Mouse (Mus musculus) midbrain, embryonic 14.5 days (tissue): ENCODE data around the gene Mon2. TPM values are rescaled to one million over a fixed set of nuclear protein-coding genes. Genes with fewer than 3 reads are reported as not detected.

Experiments
- ATAC-seq: fragments of 200-750 bp; cut with Nextera tagmentation; 2 replicates; pipeline ENCODE4 v1.8.0; 2017; ENCODE audit warnings: moderate number of reproducible peaks, moderate library complexity; ENCODE audit not compliant: low FRiP score, low TSS enrichment
- DNase-seq: peaks from one replicate; pipeline ENCODE4 v3.0.0-alpha.2; 2015
- H3K27ac ChIP-seq: fragments of 300-500 bp; sonication (generic); replicated peaks from 2 replicates; pipeline ENCODE4 v1.5.1; 2014; ENCODE audit warnings: mild to moderate bottlenecking, low read depth, low read length, moderate library complexity
- H3K27me3 ChIP-seq: fragments of 300-500 bp; sonication (generic); 2 replicates; pipeline ENCODE4 v1.6.1; 2014; ENCODE audit warnings: low read length, control low read depth, mixed read lengths; ENCODE audit not compliant: control insufficient read depth, insufficient read depth
- H3K36me3 ChIP-seq: fragments of 300-500 bp; sonication (generic); 2 replicates; pipeline ENCODE4 v1.6.1; 2014; ENCODE audit warnings: low read length, control low read depth; ENCODE audit not compliant: control insufficient read depth, insufficient read depth
- H3K4me1 ChIP-seq: fragments of 300-500 bp; sonication (generic); 2 replicates; pipeline ENCODE4 v1.6.1; 2014; ENCODE audit warnings: mild to moderate bottlenecking, antibody characterized with exemption, low read length, control low read depth; ENCODE audit not compliant: control insufficient read depth, insufficient read depth
- H3K4me2 ChIP-seq: fragments of 300-500 bp; sonication (generic); 2 replicates; pipeline ENCODE4 v1.6.1; 2014; ENCODE audit warnings: mild to moderate bottlenecking, low read length, moderate library complexity
- H3K4me3 ChIP-seq: fragments of 300-500 bp; sonication (generic); replicated peaks from 2 replicates; pipeline ENCODE4 v1.5.1; 2014; ENCODE audit warnings: low read depth, low read length
- H3K9ac ChIP-seq: fragments of 300-500 bp; sonication (generic); replicated peaks from 2 replicates; pipeline ENCODE4 v1.6.1; 2014; ENCODE audit warnings: mild to moderate bottlenecking, low read length, moderate library complexity
- H3K9me3 ChIP-seq: fragments of 300-500 bp; sonication (generic); 2 replicates; pipeline ENCODE4 v1.6.1; 2016; ENCODE audit warnings: low read length, control low read depth, mixed read lengths; ENCODE audit not compliant: control insufficient read depth
- WGBS: fragments of 180-500 bp; shearing (Covaris S2); extraction: QIAGEN DNeasy Blood & Tissue Kit; methylation state at CpG from one replicate; pipeline ENCODE4 v1.1.7; 2014; 5-methylcytosine and 5-hydroxymethylcytosine counted together
- polyA plus RNA-seq: library from polyadenylated mRNA; unstranded; fragments of >200 nt; fragmentation: Nextera tagmentation; extraction: Ambion mirVana; gene quantifications from 2 replicates; pipeline ENCODE4 v1.2.1, GENCODE M21; 2014

Gene Mon2
- 35.1 and 39.4 TPM in 2 replicates for polyA plus RNA-seq

GRCm38 (mm10) chr10:123076245-123077023, at the start of gene Mon2:
Gene Mon2, minus strand, starts transcription at chr10:123076505.
- Histone ChIP-seq H3K9me3 (no peaks in the 10 kb centered on the region), H3K9ac (peak within 1 kb of the TSS; percentile 88)
- under 1% methylated on average over 58 of the region's 58 CpGs for whole genome bisulfite sequencing

GRCm38 (mm10) chr10:123120666-123121392, 44.5 kb upstream of the Mon2 start:
- Histone ChIP-seq H3K4me3 (no peak overlapping the region), H3K9ac (no peak overlapping the region), H3K4me2 (no peak overlapping the region), H3K36me3 (peaks cover 85% of the 10 kb centered on the region), H3K9me3 (no peaks in the 10 kb centered on the region), H3K27me3 (no peaks in the 10 kb centered on the region), H3K27ac (no peak overlapping the region), H3K4me1 (no peaks in the 10 kb centered on the region)
- no peak for ATAC-seq
- DNase-seq: no peak
- 97% methylated on average over 14 of the region's 14 CpGs for WGBS

More at GRCm38 (mm10) chr10:123076245-123077023, at the start of gene Mon2:
- Histone ChIP-seq H3K4me1 (peaks cover 13% of the 10 kb centered on the region), H3K4me2 (peak within 1 kb of the TSS; percentile 72), H3K36me3 (peaks cover 11% of the 10 kb centered on the region), H3K4me3 (peak within 1 kb of the TSS; percentile 86), H3K27me3 (no peaks in the 10 kb centered on the region), H3K27ac (peak within 1 kb of the TSS; percentile 84)
- ATAC-seq (peak; percentile 100), DNase-seq (peak; percentile 100)

GRCm38 (mm10) chr10:123116861-123117260, 40.6 kb upstream of the Mon2 start:
- Histone ChIP-seq H3K4me1 (no peaks in the 10 kb centered on the region), H3K9ac (no peak overlapping the region), H3K36me3 (peaks cover 83% of the 10 kb centered on the region), H3K27me3 (no peaks in the 10 kb centered on the region), H3K4me3 (no peak overlapping the region), H3K9me3 (no peaks in the 10 kb centered on the region), H3K27ac (no peak overlapping the region), H3K4me2 (no peak overlapping the region)
- ATAC-seq: no peak
- WGBS: 91% methylated on average over 14 of the region's 14 CpGs
- DNase-seq: no peak

GRCm38 (mm10) chr10:123113466-123113865, 37.2 kb upstream of the Mon2 start:
- H3K36me3 ChIP-seq: peaks cover 69% of the 10 kb centered on the region
- no peak overlapping the region for H3K27ac ChIP-seq
- no peaks in the 10 kb centered on the region for H3K4me1 ChIP-seq
- H3K27me3 ChIP-seq: no peaks in the 10 kb centered on the region
- 97% methylated on average over 8 of the region's 8 CpGs for WGBS
- H3K4me2 ChIP-seq: no peak overlapping the region
- no peak for ATAC-seq
- H3K4me3 ChIP-seq: no peak overlapping the region
- H3K9me3 ChIP-seq: no peaks in the 10 kb centered on the region
- no peak overlapping the region for H3K9ac ChIP-seq
- no peak for DNase-seq

DNA sequence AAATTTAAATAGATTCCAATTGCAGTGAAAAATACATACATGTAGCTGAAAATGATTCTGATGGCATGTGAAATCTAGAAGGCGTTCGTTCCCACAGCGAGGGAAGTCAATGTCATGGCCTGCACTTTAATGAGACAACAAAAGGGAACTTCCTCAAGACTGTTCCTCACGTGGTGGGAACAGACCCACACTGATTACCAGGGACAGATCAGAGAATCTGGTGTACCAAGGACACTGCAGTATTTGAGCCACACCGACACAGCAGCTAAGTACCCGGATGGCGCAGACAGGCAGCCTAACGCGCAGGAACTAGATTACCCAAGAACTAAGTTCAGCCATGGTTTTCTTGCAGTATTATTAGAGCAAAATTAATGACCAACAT, 36.5 kb upstream of the Mon2 start:
- ATAC-seq (no peak), DNase-seq (no peak)
- peaks cover 63% of the 10 kb centered on the region for H3K36me3 ChIP-seq
- no peak overlapping the region for H3K4me2 ChIP-seq
- no peaks in the 10 kb centered on the region for H3K4me1 ChIP-seq
- H3K9ac ChIP-seq: no peak overlapping the region
- H3K4me3 ChIP-seq: no peak overlapping the region
- 92% methylated on average over 9 of the region's 9 CpGs for WGBS
- H3K27me3 ChIP-seq: no peaks in the 10 kb centered on the region
- H3K27ac ChIP-seq: no peak overlapping the region
- no peaks in the 10 kb centered on the region for H3K9me3 ChIP-seq

DNA sequence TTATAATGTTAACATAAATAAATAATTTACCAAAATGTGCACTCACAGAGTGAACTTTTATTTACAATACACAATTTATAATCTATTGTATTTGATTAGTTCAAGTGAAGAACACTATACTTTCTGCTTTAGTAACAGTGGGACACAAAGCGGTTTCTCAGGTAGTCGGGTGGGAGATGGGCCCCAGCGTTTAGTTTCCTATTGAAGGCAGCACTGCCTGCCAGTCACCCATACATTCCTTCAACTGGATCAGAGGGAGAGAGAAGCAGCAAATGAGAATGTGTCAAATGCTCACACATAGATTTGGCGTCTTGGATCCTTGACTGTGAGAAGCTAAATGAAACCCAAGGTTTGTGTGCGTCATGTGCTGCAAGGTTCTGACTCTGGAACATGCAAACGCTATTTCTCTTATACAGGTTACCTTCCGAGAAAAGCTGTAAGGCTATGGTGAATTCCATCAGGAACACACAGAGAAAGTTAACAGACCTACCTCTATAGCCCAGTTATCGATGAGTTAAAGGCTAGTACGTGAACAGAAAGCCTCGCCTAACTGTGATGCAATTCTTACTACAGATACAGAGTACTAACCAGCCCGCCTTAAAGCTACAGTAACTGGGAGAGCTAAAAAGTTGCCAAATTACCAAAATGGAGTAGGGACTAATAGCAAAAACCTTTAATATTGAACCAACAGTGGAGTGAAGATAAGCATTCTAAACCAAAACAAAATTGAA, 35.9 kb upstream of the Mon2 start:
- H3K9me3 ChIP-seq: no peaks in the 10 kb centered on the region
- peaks cover 58% of the 10 kb centered on the region for H3K36me3 ChIP-seq
- no peaks in the 10 kb centered on the region for H3K27me3 ChIP-seq
- 93% methylated on average over 11 of the region's 11 CpGs for WGBS
- H3K9ac ChIP-seq: no peak overlapping the region
- H3K27ac ChIP-seq: no peak overlapping the region
- no peak overlapping the region for H3K4me2 ChIP-seq
- H3K4me3 ChIP-seq: no peak overlapping the region
- no peaks in the 10 kb centered on the region for H3K4me1 ChIP-seq
- ATAC-seq (no peak), DNase-seq (no peak)

- ATAC-seq: no peak
- Histone ChIP-seq H3K27me3 (no peaks in the 10 kb centered on the region), H3K4me3 (no peak overlapping the region), H3K9ac (no peak overlapping the region), H3K9me3 (no peaks in the 10 kb centered on the region), H3K4me2 (no peak overlapping the region), H3K27ac (no peak overlapping the region), H3K4me1 (no peaks in the 10 kb centered on the region), H3K36me3 (peaks cover 41% of the 10 kb centered on the region)
- peak; percentile 7 for DNase-seq
- 75% methylated on average over 11 of the region's 11 CpGs for WGBS
Measured at GRCm38 (mm10) chr10:123110548-123110947, 34.2 kb upstream of the Mon2 start.

DNA sequence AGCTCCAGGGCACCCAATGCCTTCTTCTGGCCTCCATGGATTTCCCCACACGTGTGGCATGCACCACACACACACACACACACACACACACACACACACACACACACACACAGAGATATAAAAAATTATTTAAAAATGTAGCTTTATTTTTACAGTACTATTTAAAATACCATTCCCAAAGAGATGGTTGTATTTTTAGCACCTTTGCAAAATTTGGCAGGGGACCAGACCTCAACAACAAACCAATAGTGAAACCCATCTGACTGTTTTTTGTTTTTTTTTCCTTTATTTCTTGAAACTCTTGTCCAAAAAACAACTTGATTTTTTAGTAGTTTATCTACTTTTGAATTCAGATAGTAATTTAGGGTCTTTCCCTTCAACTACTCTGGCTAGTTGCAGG, 32.2 kb upstream of the Mon2 start:
- H3K27ac ChIP-seq: no peak overlapping the region
- no peaks in the 10 kb centered on the region for H3K4me1 ChIP-seq
- DNase-seq (no peak), ATAC-seq (no peak)
- 90% methylated on average over 1 of the region's 1 CpGs for WGBS
- no peak overlapping the region for H3K9ac ChIP-seq
- no peak overlapping the region for H3K4me3 ChIP-seq
- H3K9me3 ChIP-seq: no peaks in the 10 kb centered on the region
- peaks cover 24% of the 10 kb centered on the region for H3K36me3 ChIP-seq
- H3K27me3 ChIP-seq: no peaks in the 10 kb centered on the region
- no peak overlapping the region for H3K4me2 ChIP-seq
